Mouse (Mus musculus): Measurements from ENCODE around the gene Fancd2.
A peak's percentile ranks its signal among the peaks of the same experiment; 100 is the strongest.

Fancd2 gene

DNA sequence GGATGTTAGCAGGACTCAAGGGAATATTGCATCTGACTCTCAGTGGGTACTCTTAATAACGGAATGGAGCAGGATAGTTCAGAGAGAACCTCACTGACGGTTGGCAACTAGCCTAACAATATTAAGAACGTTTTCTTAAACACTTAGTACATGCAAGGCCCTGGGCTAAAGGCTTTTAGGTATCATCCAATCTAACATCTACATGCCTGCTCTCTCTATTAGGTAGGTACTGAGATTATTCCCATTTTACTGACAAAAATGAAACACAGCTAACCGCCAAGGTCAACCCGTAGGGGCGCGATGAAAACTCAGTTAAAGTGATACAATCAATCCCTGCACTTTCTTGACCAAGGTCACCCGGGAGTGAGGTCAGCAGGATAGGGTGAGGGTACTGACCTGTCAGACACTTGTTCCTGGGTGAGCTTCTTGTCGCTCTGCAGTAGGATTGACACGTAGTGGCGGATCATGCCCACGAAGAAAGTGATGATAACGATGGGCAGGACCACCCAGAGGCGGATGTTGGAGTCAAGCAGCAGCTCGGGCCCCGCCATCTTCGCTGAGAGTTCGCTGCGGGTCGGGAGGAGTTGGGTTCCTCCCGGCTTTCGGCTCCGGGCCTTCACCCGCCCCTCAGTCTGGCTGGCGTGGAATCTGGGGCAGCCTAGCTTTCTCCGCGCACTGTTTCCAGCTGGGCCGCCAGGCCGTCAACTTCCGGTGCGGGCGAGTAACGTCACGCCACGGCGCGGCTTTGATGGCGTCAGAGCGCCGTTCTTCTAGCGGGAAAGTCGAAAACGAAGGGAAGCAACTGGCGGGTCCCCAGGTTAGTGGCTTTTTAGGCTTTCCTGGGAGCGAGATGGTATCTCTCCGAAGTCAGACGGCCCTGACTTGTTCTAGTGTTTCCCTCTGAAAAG, at the start of gene Fancd2, which contains the start of gene Emc3:
Gene Fancd2, plus strand, starts transcription at position 751 of the 908 bp plus-strand sequence.
Gene Emc3, minus strand, starts transcription at position 721 of the 908 bp plus-strand sequence.
- DNase-seq: peak; percentile 90

DNA sequence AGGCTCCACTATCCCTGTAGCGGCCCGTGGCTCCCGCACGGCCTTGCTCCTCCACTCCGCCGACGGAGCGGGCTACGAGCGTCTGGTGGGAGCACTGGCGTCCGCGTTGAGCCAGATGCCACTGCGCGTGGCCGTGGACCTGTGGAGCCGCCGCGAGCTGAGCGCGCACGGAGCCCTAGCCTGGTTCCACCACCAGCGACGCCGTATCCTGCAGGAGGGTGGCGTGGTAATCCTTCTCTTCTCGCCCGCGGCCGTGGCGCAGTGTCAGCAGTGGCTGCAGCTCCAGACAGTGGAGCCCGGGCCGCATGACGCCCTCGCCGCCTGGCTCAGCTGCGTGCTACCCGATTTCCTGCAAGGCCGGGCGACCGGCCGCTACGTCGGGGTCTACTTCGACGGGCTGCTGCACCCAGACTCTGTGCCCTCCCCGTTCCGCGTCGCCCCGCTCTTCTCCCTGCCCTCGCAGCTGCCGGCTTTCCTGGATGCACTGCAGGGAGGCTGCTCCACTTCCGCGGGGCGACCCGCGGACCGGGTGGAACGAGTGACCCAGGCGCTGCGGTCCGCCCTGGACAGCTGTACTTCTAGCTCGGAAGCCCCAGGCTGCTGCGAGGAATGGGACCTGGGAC, 48.9 kb upstream of the Fancd2 start:
- DNase-seq: peak; percentile 59

DNA sequence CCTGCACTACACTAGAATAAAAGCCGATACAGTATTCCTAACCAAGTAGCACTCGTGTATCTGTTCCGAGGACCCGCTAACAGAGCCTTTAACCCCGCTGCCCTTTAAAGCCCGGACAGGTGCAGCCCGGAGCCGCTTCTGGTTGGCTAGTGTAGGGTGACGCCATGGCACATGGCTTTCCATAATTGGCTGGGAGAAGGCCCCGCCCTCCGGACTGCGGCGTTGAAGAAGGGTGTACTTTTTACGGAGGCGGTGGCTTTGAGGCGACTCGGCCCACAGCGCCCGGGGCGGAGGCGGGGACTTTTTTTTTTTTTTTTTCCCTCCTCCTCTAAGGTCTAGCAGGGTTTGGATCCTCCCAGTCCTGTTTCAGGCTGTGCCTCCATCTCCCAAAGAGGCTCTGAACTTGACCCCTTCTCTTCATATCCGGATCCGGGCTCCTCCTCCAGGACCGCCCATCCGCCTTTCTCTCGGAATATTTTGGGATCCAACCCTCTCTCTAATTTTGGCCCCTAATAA, 48.3 kb upstream of the Fancd2 start, which contains the start of gene Creld1:
Gene Creld1, plus strand, starts transcription at position 198 of the 516 bp plus-strand sequence.
- DNase-seq: peak; percentile 97

DNA sequence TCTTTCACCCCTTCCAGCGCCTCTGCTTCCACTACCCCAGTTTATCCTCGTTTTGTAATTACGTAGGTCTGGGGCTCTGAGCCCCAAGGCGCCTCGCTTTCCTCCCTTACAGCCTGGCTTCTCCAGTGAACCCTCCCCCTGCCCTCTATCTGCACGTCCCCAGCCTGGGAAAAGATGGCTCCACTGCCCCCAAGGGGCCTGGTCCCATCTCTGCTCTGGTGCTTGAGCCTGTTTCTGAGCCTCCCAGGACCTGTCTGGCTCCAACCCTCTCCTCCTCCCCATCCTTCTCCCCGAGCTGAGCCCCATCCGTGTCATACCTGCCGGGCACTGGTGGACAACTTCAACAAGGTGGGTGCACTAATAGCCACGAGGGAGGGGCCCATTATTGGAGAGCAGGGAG, 47.8 kb upstream of the Fancd2 start:
- no peak for DNase-seq

DNA sequence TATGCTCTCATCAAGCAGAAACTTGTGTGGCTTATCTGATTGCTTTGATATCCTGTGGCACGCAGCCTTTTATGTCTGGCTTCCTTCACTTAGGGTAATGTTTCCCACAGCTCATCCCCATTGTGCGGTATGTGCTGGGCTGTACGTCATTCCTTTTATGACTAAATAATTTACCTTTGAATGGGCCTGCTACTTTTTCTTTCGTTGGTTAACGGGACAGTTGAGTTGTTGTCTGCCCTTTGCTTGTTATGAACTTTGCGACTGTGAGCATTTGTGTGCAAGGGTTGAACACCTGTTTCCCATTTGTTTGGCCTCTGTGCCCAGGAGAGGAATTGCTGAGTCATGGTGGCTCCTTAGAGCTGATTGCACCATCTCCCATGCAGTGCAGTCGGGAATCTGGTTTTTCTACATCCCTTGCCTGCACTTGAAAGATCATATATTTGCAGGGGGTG, 44.3 kb upstream of the Fancd2 start:
- no peak for DNase-seq

DNA sequence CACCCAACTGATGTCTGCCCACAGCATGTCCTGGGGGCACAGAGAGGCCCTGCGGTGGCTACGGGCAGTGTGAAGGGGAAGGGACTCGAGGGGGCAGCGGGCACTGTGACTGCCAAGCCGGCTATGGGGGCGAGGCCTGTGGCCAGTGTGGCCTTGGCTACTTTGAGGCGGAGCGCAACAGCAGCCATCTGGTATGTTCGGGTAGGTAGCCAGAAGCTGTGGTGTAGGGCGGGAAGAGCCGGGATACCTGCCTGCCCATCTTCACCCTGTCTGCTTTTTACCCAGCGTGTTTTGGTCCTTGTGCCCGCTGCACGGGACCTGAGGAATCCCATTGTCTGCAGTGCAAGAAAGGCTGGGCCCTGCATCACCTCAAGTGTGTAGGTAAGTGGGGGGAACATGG, 42.1 kb upstream of the Fancd2 start:
- no peak for DNase-seq

DNA sequence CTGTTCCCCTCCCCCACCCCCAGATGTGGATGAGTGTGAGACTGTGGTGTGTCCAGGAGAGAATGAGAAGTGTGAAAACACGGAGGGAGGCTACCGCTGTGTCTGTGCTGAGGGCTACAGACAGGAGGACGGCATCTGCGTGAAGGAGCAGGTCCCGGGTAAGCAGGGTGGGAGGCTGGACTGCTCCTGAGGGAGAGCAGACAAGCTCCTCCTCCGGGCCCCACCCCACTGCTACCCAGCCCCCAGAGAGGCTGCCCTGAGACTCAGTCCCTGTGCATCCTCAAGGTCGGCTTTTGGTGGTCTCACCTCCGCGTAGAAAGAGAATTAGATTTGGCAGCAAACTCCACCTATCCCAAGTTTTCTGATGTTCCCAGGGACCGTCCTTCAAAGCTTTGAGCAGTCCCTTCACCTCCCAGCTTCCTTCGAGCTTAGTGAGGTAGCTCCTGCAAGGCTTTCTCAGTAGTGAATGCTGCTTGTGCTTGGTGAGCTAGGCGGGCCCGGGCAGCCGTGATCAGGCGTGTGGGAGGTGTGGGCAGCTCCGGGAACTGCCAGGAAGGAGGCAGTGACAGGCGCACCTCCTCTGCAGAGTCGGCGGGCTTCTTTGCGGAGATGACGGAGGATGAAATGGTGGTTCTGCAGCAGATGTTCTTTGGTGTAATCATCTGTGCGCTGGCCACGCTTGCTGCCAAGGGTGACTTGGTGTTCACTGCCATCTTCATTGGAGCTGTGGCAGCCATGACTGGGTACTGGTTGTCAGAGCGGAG, 39.2 kb upstream of the Fancd2 start:
- peak; percentile 84 for DNase-seq

DNA sequence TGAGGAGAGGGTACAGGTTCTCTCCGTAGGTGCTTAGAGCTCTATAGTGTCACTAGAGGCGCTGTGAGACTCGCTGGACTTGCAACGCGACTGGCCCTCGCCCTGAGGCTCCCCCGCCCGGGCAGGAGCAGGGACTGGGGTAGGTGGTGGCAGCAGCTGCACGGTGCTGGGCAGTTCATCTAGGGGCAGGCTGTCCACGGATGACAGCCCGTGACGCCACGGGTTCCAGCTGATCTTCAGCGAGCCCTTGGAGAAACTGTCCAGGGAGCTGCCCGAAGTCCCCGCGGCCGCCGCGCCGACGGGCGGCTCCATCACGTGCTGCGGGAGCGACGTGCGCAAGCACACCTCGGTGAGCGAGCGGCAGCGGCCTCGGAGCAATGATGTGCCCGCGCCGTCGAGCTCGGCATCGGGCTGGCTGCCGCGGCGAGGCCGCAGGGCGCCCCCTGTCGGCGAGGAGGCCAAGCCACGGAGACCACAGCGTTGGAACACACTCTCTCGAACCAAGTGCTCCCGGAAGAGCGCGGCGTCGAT, 37.2 kb upstream of the Fancd2 start:
- peak; percentile 59 for DNase-seq

DNA sequence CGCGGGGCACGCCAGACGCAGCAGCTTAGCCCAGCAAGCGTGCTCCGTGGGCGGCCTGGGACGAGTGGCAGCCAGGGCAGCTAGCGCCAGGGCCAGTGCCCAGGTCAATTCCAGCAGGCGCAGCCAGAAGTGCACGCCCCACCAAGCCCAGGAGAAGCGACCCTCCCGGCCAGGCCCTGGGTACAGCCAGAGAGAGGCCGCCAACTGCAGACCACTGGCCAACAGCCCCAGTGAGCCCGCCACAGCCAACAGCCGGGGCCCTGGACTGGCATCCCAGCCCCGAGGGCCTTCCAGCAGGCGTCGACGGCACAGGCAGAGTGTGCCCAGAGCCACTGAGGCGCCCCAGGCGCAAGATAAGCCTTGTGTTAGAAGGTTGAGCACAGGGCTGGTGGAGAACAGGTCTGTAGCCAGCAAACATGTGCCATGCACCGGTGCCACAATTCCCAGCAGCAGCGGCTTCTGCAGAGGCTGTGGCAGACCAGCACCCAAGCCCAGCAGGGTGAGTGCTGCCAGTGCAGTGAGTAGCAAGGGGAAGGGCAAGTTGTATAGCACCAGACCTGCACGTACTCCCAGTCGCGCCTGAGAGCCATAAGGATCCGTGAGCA, 36.3 kb upstream of the Fancd2 start:
- DNase-seq: no peak

DNA sequence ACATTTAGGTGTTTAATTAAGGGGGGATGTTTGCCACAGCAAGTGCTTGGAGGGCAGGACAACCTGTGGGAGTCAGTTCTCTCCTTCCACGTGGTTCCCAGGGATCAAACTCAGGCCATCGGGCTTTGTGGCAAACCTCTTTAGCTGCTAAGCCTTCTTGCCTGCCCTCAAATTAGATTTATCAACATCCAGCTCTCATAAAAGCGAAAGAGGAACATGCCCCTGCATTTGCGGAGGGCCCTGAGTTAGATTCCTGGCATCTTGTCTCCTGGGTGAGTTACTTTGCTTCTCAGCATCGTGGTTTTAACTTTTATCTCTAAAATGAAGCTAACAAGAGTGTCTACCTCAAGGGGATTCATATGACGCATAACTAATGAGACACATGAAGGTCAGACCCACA, 32.1 kb upstream of the Fancd2 start:
- no peak for DNase-seq

DNA sequence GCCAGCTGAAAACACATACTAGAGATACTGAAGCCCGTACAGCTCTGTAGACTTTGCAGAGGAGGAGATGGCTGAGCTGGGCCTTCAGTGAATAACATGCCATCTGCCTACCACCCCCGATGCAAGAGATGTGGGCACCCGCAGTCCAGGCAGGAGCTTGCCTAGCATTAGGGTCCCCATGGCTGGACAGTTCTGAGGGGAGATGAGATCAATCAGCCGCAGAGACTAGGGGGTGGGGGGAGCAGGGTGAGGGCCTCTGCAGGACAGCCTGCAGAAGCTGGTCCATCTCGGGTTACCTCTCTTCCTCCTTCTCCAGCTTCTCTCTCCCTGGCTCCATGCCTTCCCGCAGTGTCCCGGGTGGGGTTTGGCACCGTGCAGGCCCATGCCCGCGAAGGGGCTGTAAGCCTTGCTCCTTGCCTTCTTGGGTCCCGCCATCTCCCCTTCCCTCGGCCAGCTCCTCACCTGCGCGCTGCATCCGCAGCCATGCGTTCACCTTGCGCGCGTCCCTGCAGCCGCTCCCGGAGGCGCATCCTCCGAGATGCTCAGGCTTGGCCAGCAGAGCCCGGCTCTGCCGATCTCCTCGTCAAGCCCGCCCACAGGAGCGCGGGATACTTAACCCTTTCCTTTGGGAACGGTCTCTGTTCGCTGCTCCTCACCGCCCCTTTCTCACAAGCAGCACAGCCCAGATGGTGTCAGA, 29.9 kb upstream of the Fancd2 start, which contains the start of gene Prrt3:
Gene Prrt3, minus strand, starts transcription at position 544 of the 697 bp plus-strand sequence.
- peak; percentile 85 for DNase-seq

DNA sequence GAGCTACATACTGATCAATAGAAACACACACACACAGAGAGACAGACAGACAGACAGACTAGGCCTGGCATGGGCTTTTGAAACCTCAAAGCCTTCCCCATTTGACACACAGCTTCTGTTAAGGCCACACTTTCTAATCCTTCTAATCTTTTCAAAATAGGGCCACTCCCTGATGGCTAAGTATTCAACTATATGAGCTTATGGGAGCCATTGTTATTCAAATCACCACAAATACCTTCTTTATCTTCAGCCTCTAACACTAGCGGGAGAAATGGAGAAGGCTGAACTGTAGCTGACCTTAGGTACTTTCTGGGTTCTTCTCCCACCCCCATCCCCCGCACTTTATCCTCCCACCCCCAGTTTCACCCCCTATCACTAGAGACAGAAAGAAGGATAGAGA, 28.7 kb upstream of the Fancd2 start:
- no peak for DNase-seq

DNA sequence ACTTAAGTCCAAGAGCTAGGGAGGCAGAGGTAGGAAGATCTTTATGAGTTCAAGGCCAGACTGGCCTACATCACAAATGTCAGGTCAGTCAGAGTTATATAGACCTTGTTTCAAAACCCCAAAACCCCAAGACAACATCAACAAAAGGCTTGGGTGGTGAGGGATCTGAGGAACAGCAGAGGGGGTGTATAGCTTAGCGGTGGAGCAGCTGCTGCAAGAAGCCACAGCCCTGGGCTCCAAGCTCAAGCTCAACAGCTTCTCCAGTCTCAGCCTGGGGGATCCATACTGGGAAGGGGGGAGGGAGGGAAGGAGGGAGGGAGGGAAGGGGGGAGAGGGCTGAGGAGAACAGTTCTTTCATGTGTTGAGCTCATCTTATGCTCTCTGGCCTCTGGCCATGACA, 25.8 kb upstream of the Fancd2 start:
- no peak for DNase-seq

DNA sequence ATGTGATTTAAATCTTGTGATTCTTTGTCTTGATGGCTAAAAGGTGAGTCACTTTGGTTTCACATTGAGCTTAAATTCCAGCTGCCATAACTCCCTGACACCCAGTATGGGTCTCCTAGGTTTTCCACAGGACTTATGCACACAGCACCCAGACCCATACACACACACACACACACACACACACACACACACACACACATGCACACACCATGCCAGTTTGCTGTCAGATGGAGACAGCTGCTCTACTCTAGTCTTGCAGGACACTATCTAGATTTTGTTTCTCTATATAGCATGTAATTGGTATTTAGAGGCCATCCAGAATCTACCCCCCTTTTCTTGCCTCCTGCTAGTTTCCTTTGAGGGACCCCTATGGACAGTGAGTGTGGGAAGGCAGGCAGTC, 24.4 kb upstream of the Fancd2 start:
- DNase-seq: no peak

DNA sequence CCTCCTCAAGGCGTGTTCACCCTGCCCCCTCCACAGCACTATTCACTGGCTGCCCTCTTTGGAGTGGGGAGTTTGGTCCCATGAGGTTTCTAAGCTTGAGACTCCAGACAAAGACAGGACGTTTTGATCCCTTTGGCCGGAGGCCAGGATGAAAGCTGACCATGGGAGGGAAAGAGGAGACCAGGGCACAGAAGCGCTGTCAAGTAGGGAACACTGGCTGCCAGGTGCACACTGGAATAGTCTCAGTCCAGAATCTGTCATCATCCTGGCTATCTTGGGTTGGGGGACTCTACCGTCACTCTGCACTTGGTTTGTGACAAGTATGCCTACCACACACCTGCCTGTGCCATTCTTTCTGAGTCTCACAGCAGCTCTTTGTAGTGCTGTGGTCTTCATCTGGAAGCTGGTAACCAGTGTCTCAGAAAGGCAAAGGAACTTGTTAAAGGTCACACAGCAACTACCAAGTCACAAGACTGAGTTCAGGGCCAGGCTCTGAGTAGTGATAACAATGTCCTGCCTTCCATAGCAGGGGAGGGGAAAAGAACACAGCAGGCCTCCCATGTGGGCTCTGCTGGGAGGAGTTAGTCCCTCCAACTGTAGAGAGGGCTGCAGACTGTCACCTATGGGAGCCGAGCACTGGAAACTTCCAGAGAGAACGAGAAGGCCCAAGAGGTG, 23.1 kb upstream of the Fancd2 start:
- DNase-seq: no peak

DNA sequence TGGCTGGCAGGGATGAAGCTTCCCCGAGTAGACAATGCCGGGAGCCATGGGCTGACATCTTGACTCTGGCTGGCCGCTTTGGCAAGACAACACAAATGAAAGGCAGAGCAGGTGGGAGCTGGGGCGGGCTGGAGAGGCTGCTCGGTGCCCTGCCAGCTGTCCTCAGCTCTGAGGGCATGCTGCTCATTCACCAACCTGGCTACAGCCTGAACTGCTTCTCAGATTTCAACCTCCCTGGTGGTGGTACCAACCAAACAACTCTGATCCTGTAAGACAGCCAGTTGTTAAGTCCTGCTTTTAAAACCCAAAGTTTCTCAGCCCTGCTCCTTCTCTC, 22.6 kb upstream of the Fancd2 start:
- DNase-seq: no peak

DNA sequence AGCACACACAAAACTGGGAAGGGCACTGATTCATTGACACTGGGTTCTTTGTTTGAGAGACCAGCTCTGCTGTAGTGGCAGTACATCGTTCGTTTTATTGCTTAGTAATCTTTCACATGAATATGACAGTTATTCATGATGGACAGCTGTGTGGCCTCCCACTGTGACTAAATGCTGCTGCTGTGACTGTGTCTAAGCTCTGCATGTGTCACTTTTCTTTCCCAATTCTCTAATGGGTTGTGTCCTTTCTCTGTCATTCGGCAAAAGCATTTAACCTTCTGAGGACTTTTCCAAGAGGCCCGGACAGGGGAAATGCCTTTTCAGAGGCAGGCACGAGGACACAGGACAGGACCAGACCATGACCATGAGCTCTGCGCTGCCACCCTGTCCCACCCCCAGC, 17.5 kb upstream of the Fancd2 start:
- DNase-seq: no peak

DNA sequence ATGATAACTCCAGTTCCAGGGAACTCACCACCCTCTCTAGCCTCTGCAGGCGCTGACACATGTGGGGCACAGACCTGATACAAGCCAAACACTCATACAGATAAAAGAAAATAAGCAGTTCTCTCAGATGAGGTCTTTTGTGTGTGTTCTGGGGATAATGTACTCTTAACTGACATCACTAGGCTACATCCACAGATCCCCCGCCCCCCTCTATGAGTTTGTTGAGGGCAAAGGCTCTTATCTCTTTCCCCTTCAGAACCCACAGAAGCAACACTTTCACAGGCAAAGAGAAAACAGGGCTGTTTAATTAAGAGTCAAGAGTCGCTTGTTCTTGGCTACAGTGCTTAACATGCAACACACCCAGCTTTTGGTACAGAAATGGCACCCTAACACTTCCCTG, 16.9 kb upstream of the Fancd2 start:
- DNase-seq: no peak

DNA sequence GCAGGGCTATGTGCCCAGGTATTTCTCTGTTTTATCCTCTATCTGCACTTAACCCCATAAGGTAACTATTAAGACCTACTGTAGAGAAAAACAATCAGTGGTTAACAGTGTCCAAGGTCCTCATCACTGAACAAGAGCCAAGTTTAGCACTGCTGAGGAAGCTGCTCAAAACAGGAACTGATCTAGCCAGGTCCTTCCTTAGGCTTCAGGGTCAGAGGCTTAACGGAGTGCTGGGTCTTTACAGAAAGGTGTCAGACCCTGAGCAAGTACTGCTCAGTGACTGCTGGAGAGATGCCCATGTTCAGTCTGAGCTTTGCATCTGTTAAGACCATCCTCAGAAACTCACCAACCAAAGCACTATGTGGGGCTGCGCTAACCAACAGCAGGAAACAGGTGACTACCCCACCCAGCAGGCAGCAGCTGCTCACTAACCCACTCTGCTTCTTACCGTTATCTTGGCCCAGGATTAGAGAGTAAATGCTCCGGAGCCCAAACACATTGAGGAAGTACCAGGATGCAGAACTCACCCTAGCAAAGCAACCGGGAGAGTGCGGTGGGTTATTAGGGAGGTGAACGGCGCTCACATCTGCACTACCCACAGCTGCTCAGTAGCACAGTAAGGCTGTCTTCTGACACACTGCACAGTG, 13.9 kb upstream of the Fancd2 start:
- no peak for DNase-seq

DNA sequence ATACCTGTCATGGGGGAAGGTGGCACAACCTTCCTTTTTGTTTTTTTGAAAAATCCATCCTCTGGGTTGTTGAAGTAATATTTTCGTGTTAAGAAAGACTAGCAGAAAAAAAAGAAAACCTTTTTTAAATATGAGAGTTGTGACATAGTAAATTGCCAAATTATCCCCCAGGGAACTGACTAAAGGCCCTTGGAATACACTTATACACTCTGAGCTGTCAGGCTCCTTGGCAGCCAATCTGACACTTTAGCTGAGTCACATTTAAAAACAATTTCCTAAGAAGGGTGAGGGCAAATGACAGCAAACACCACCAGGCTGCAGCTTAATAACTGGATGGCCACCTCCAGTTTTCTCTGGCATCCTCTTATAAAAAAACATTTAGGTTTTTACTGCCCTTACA, 9.2 kb upstream of the Fancd2 start:
- no peak for DNase-seq

DNA sequence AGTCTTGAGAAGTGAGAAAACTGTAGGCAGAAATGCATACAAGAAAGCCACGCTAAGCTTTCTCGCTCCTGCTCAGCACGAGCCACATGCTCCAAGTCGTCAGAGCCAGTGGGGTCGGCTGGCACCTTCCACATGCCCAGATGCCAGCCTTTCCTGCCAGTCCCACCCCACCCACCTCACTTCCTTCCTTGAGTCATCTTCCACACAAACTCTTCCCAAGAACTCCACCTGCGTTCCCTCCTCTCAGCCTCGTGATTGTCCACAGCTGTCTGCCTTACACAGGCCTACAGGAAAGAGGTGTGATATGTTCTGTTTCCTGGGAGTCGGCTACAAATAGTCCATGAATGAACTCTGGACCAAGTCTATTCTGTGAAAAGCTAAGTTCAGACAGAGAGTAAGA, 8.1 kb upstream of the Fancd2 start:
- DNase-seq: peak; percentile 60
